Mouse (Mus musculus): Measurements from ENCODE around the gene Coro2a.

DNA sequence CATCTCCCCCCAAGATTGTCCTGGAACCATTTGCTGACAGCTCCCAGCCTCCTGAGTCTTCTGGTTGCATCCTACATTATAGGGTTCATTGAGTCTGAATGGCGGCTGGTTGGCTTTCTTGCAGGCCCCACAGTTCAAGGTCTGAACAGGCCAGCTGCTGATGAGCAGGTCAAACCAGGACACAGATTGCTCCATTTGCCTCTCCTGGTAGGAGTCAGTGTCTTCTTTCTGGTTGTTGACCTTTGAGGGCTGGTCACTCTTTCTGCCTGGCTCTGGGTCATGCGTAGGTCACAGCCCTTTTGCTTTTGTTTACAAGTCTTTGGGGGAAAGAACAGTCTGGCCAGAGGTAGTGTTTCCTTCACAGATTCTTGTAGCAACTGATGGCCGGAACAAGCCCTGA is 103.5 kb downstream of the Coro2a start:
- no peak for TF ChIP-seq USF1 (IDR thresholded peaks at IDR 0.05; ENCODE audit: low read depth)
- no peak for TF ChIP-seq CTCF (IDR thresholded peaks at IDR 0.05; ENCODE audit: control insufficient read depth, insufficient read depth, insufficient read length)
- TF ChIP-seq MYOD1 (IDR thresholded peaks at IDR 0.05; ENCODE audit: control insufficient read depth, insufficient read length, low read depth) = no peak
- no peak for TF ChIP-seq MAX (IDR thresholded peaks at IDR 0.05)
- no peak for TF ChIP-seq CEBPB (IDR thresholded peaks at IDR 0.05; ENCODE audit: low read depth)
- TF ChIP-seq MYOG (IDR thresholded peaks at IDR 0.05; ENCODE audit: control insufficient read depth, extremely low read depth, insufficient read length) = no peak
- TF ChIP-seq FOSL1 (IDR thresholded peaks at IDR 0.05; ENCODE audit: insufficient read depth, low read length, poor library complexity, severe bottlenecking) = no peak

All from C2C12 (cell line).